Mouse (Mus musculus): ENCODE results near the gene Pfkl. TPM values are rescaled to one million over a fixed set of nuclear protein-coding genes. Genes with fewer than 3 reads are reported as not detected.
"Not testable (repeated sequence)": the region's sequence is repeated elsewhere in the genome, so short reads cannot be mapped to it uniquely, and the experiment has no call there.

The Pfkl gene
- polyA plus RNA-seq, 1 experiment: not detected

DNA sequence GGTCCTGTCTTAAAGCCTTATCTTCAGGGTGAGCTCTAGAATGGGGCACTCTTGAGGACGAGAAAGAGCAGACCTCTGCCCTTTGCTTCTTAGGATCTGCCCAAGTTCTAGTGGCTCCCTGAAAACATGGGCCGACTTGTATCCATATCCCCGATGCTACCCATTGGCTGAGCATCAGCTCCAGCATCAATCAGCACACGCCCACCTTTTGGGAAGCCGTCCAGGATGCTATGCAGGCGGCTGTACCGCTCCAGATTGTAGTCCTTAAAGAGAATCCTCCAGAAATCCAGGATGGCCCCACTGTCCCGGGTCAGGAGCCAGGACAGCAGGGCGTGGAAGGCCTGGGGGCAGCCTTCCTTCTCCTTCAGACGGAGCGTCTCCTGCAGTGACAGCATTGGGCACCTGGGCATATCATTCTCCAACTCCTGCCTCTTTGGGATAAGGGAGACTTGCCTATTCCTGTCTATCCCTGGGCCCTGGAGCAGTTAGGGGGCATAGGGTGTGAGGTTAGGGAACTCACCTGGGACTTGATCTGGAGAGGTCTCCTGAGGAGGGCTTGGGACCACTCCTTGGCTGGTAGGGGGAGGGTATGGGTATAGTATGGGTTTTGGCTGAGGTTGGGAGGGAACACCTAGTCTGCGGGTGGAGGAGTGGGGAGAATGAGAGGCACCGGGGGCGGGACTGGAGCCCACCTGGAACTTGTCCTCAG, 33.0 kb upstream of the Pfkl start:
- 64% methylated on average over 14 of the region's 14 CpGs for WGBS
- TF ChIP-seq POLR2A (IDR thresholded peaks at IDR 0.05; ENCODE audit: insufficient read depth, low read depth, low read length) (no peak), CTCF (IDR thresholded peaks at IDR 0.05; ENCODE audit: insufficient read depth, low read depth, low read length) (no peak)
- Histone ChIP-seq H3K4me3 (ENCODE audit: insufficient read depth, low read depth, low read length) (0 out of 2 replicates have a peak overlapping the region, but pooled peaks have one; percentile 15), H3K4me1 (ENCODE audit: control insufficient read depth, insufficient read depth, low read length) (peaks cover 9% of the 10 kb centered on the region), H3K27ac (ENCODE audit: insufficient read depth, low read depth, low read length) (no peak overlapping the region)

DNA sequence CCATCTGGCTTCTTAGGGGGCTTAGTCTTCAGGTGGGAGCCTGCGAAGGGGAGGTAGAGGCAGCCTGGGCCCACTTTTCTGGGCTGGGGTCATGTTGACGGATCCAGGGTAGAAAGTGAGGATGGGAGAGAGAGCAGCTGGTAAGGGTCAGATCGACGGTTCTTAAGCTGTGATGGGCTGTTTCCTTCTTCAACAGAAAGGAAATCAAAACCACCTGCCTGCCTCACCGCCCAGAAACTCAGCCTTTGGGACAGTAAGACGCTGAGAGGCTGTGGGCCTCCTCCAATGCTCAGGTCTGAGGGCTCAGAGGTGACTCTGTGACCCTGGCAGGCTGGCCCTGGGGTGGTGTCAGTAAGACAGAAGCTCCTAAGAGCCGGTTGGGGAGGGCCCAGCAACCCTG, 32.2 kb upstream of the Pfkl start:
- WGBS: 88% methylated on average over 7 of the region's 7 CpGs
- H3K4me1 ChIP-seq (ENCODE audit: control insufficient read depth, insufficient read depth, low read length): peaks cover 9% of the 10 kb centered on the region
- H3K4me3 ChIP-seq (ENCODE audit: insufficient read depth, low read depth, low read length): no peak overlapping the region
- no peak overlapping the region for H3K27ac ChIP-seq (ENCODE audit: insufficient read depth, low read depth, low read length)
- TF ChIP-seq POLR2A (IDR thresholded peaks at IDR 0.05; ENCODE audit: insufficient read depth, low read depth, low read length) (no peak), CTCF (IDR thresholded peaks at IDR 0.05; ENCODE audit: insufficient read depth, low read depth, low read length) (no peak)

DNA sequence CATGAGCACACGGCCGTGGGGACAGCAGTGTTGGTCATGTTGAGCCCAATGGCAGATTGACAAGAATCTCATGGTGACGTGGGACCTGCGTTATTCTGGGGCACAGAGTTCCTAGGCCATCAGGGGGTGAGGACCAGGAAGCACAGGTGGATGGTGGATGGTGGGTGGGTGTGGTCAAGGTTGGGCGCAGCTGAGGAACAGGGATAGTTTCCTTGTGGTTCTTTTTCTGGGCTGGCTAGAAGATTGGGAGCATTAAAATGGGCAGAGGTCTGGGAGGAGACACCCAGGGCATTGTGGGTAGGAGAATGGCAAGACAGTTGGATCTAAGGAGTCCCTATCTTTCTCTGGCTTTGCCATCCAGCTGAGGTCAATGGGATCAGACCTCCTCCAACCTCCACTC, 31.8 kb upstream of the Pfkl start, which contains the start of gene Dnmt3l:
TSS of gene Dnmt3l (plus strand) at position 301 of the 400 bp plus-strand sequence.
- Histone ChIP-seq H3K27ac (ENCODE audit: insufficient read depth, low read depth, low read length) (no peak within 1 kb of the TSS), H3K4me3 (ENCODE audit: insufficient read depth, low read depth, low read length) (no peak within 1 kb of the TSS), H3K4me1 (ENCODE audit: control insufficient read depth, insufficient read depth, low read length) (peaks cover 9% of the 10 kb centered on the region)
- no peak for TF ChIP-seq POLR2A (IDR thresholded peaks at IDR 0.05; ENCODE audit: insufficient read depth, low read depth, low read length)
- TF ChIP-seq CTCF (IDR thresholded peaks at IDR 0.05; ENCODE audit: insufficient read depth, low read depth, low read length): no peak
- 96% methylated on average over 5 of the region's 5 CpGs for WGBS

- Histone ChIP-seq H3K4me3 (ENCODE audit: insufficient read depth, low read depth, low read length) (no peak overlapping the region), H3K4me1 (ENCODE audit: control insufficient read depth, insufficient read depth, low read length) (no peaks in the 10 kb centered on the region), H3K27ac (ENCODE audit: insufficient read depth, low read depth, low read length) (no peak overlapping the region)
- WGBS: 93% methylated on average over 4 of the region's 4 CpGs
- TF ChIP-seq CTCF (IDR thresholded peaks at IDR 0.05; ENCODE audit: insufficient read depth, low read depth, low read length): no peak
- no peak for TF ChIP-seq POLR2A (IDR thresholded peaks at IDR 0.05; ENCODE audit: insufficient read depth, low read depth, low read length)
These were observed 27.3 kb upstream of the Pfkl start for GRCm38 (mm10) chr10:78037139-78037538.

DNA sequence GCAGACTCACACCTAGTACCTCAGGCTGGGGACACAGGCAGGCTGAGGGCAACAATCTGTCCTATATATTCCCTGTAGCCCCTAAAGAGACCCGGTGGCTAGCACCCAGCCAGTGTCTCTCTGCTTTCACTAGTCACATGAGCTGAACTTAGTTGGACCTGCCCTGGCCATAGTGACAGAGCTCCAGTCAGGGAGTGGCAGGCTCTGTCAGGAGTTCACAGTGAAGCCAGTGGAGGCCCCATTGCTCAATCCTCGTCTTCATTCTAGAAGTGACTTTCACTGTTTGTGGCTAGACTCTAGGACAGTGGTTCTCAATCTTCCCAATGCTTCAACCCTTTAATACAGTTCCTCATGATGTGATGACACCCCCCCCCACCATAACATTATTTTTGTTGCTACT, 22.1 kb upstream of the Pfkl start:
- H3K27ac ChIP-seq (ENCODE audit: insufficient read depth, low read depth, low read length): no peak overlapping the region
- no peak overlapping the region for H3K4me3 ChIP-seq (ENCODE audit: insufficient read depth, low read depth, low read length)
- TF ChIP-seq POLR2A (IDR thresholded peaks at IDR 0.05; ENCODE audit: insufficient read depth, low read depth, low read length) (no peak), CTCF (IDR thresholded peaks at IDR 0.05; ENCODE audit: insufficient read depth, low read depth, low read length) (no peak)
- no peaks in the 10 kb centered on the region for H3K4me1 ChIP-seq (ENCODE audit: control insufficient read depth, insufficient read depth, low read length)
- WGBS: 84% methylated on average over 2 of the region's 2 CpGs

GRCm38 (mm10) chr10:78029080-78029479, 19.2 kb upstream of the Pfkl start:
- no peaks in the 10 kb centered on the region for H3K4me1 ChIP-seq (ENCODE audit: control insufficient read depth, insufficient read depth, low read length)
- no peak overlapping the region for H3K27ac ChIP-seq (ENCODE audit: insufficient read depth, low read depth, low read length)
- H3K4me3 ChIP-seq (ENCODE audit: insufficient read depth, low read depth, low read length): no peak overlapping the region
- TF ChIP-seq CTCF (IDR thresholded peaks at IDR 0.05; ENCODE audit: insufficient read depth, low read depth, low read length) (no peak), POLR2A (IDR thresholded peaks at IDR 0.05; ENCODE audit: insufficient read depth, low read depth, low read length) (no peak)
- WGBS: 98% methylated on average over 1 of the region's 1 CpGs

DNA sequence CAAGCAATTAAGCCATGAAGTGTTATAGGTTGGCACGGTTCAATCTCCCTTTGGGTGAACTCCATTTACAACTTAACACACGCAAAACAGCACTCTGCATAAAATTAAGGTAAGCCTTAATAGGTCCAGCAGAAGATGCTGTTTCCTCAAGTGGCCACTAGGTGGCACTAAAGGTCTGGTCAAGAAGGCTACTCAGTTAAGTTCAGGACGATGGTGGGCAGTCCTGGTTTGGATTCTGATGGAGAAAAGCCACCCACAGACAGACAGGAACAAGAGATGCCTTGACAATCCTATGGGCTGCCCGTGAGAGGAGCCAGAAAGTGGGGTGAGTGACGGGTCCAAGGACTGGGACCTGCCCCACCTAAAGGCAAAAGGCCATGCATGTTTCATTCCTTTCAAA, 18.2 kb upstream of the Pfkl start:
- H3K27ac ChIP-seq (ENCODE audit: insufficient read depth, low read depth, low read length): no peak overlapping the region
- 1% methylated on average over 5 of the region's 5 CpGs for WGBS
- H3K4me3 ChIP-seq (ENCODE audit: insufficient read depth, low read depth, low read length): no peak overlapping the region
- H3K4me1 ChIP-seq (ENCODE audit: control insufficient read depth, insufficient read depth, low read length): no peaks in the 10 kb centered on the region
- no peak for TF ChIP-seq POLR2A (IDR thresholded peaks at IDR 0.05; ENCODE audit: insufficient read depth, low read depth, low read length)
- 0 out of 2 replicates have a peak, but pooled peaks have one; percentile 39 for TF ChIP-seq CTCF (IDR thresholded peaks at IDR 0.05; ENCODE audit: insufficient read depth, low read depth, low read length)

GRCm38 (mm10) chr10:78025453-78025852, 15.6 kb upstream of the Pfkl start:
- 47% methylated on average over 6 of the region's 8 CpGs for WGBS
- H3K4me1 ChIP-seq (ENCODE audit: control insufficient read depth, insufficient read depth, low read length); H3K4me3 ChIP-seq (ENCODE audit: insufficient read depth, low read depth, low read length); H3K27ac ChIP-seq (ENCODE audit: insufficient read depth, low read depth, low read length): not testable (repeated sequence)

DNA sequence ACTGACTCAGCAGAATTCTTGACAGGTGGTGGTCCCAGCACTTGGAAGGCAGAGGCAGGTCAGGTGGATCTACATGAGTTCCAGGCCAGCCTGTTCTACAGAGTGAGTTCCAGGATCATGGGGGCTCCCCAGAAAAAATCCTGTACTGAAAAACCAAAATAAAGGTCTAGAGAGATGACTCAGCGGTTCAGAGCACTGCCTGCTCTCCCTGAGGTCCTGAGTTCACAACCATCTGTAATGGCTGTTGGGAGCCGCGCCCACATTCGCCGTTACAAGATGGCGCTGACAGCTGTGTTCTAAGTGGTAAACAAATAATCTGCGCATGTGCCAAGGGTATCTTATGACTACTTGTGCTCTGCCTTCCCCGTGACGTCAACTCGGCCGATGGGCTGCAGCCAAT, 10.1 kb upstream of the Pfkl start:
- H3K4me3 ChIP-seq (ENCODE audit: insufficient read depth, low read depth, low read length); H3K27ac ChIP-seq (ENCODE audit: insufficient read depth, low read depth, low read length): not testable (repeated sequence)
- 96% methylated on average over 7 of the region's 11 CpGs for WGBS

DNA sequence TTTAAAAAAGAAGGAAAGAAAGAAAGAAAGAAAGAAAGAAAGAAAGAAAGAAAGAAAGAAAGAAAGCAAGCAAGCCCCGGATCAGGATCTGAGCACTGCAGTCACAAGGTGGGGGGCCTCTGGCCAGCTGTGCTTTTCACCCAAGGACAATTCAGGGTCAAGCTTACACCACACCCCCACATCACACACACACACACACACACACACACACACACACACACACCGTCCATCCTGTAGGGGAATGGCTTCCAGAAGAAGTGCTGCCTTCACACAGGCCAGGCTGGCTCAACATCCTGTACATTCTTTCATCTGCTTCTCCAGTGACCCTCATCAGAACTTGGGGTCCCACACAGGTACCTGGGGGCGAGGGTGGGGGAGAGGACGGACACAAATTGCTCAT, 9.4 kb upstream of the Pfkl start:
- H3K27ac ChIP-seq (ENCODE audit: insufficient read depth, low read depth, low read length): no peak overlapping the region
- H3K4me1 ChIP-seq (ENCODE audit: control insufficient read depth, insufficient read depth, low read length): peaks cover 2% of the 10 kb centered on the region
- H3K4me3 ChIP-seq (ENCODE audit: insufficient read depth, low read depth, low read length): no peak overlapping the region
- TF ChIP-seq POLR2A (IDR thresholded peaks at IDR 0.05; ENCODE audit: insufficient read depth, low read depth, low read length): no peak
- no peak for TF ChIP-seq CTCF (IDR thresholded peaks at IDR 0.05; ENCODE audit: insufficient read depth, low read depth, low read length)
- 67% methylated on average over 4 of the region's 4 CpGs for WGBS

More for the DNA sequence above, 10.1 kb upstream of the Pfkl start:
- H3K4me1 ChIP-seq (ENCODE audit: control insufficient read depth, insufficient read depth, low read length): not testable (repeated sequence)

Data from olfactory bulb, adult 2 months (tissue).